Mouse (Mus musculus) heart, postnatal 0 days (tissue): ENCODE measurements at regions not wholly inside any gene's neighbourhood (a gene's known extent, or its start where the extent isn't known, plus 50 kb on each side); places are given as distances from the start of the nearest gene placed in this dataset.

ENCODE experiments used
- ATAC-seq: fragments of 200-750 bp; cut with Nextera tagmentation; 2 replicates; pipeline ENCODE4 v1.8.0; 2017; ENCODE audit warnings: low read depth, moderate number of reproducible peaks, moderate library complexity; ENCODE audit not compliant: insufficient read depth
- DNase-seq: peaks from one replicate; pipeline ENCODE4 v3.0.0-alpha.2; 2016; ENCODE audit warnings: low spot score
- H3K27ac ChIP-seq: fragments of 300-500 bp; sonication (generic); 2 replicates; pipeline ENCODE4 v1.5.1; 2014; ENCODE audit warnings: low read depth, mild to moderate bottlenecking
- H3K27me3 ChIP-seq: fragments of 300-500 bp; sonication (generic); 2 replicates; pipeline ENCODE4 v1.6.1; 2014; ENCODE audit warnings: low read length, mixed read lengths; ENCODE audit not compliant: control insufficient read depth, insufficient read depth
- H3K36me3 ChIP-seq: fragments of 300-500 bp; sonication (generic); replicated peaks from 2 replicates; pipeline ENCODE4 v1.6.1; 2014; ENCODE audit warnings: low read length, mixed read lengths; ENCODE audit not compliant: control insufficient read depth, insufficient read depth
- H3K4me1 ChIP-seq: fragments of 300-500 bp; sonication (generic); 2 replicates; pipeline ENCODE4 v1.6.1; 2014; ENCODE audit warnings: antibody characterized with exemption; ENCODE audit not compliant: control insufficient read depth, insufficient read depth
- H3K4me2 ChIP-seq: fragments of 300-500 bp; sonication (generic); 2 replicates; pipeline ENCODE4 v1.6.1; 2014; ENCODE audit warnings: low read depth, mild to moderate bottlenecking, low read length, moderate library complexity
- H3K4me3 ChIP-seq: fragments of 300-500 bp; sonication (generic); 2 replicates; pipeline ENCODE4 v1.5.1; 2014; ENCODE audit warnings: low read depth, low read length
- H3K9ac ChIP-seq: fragments of 300-500 bp; sonication (generic); replicated peaks from 2 replicates; pipeline ENCODE4 v1.6.1; 2014; ENCODE audit warnings: low read depth, low read length, mixed read lengths
- H3K9me3 ChIP-seq: fragments of 300-500 bp; sonication (generic); replicated peaks from 2 replicates; pipeline ENCODE4 v1.6.1; 2016; ENCODE audit warnings: low read length; ENCODE audit not compliant: control insufficient read depth
- CTCF ChIP-seq: IDR thresholded peaks from 2 replicates; pipeline ENCODE4 v1.5.1; 2016; ENCODE audit warnings: antibody characterized with exemption, control low read depth, low read depth
- EP300 ChIP-seq: IDR thresholded peaks from 2 replicates; pipeline ENCODE4 v1.6.1; 2016; ENCODE audit warnings: antibody characterized with exemption, low read depth
- WGBS: fragments of 180-500 bp; shearing (Covaris S2); extraction: QIAGEN DNeasy Blood & Tissue Kit; methylation state at CpG from one replicate; pipeline ENCODE4 v1.1.7; 2014; 5-methylcytosine and 5-hydroxymethylcytosine counted together

DNA sequence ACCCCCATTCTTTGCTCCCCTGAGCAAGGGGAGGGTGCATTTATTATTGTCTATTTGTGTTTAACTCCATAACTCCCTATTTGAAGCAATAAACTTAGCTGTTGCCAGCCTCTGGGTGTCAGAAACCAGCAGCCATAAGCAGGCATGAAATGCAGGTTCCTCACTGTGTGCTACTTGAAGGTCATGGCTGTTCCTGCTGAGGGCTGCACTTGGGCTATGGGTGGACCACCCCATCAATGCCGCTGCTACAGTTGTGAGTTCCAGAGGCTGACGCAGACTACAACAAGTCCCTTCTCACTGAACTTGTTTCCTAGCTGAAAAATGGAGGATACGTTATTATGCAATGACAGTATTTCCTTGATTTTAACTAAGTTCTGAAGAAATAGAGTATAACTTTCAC lies 86.7 kb upstream of the N4bp1 start:
- no peak overlapping the region for H3K4me3 ChIP-seq
- ATAC-seq (no peak), DNase-seq (no peak)
- TF ChIP-seq EP300 (no peak), CTCF (no peak)
- no peak overlapping the region for H3K9ac ChIP-seq
- no peaks in the 10 kb centered on the region for H3K36me3 ChIP-seq
- H3K4me2 ChIP-seq, result no peak overlapping the region
- no peak overlapping the region for H3K27ac ChIP-seq
- H3K9me3 ChIP-seq, result 0 out of 2 replicates have a peak, but pooled peaks cover 4% of the 10 kb centered on the region
- H3K4me1 ChIP-seq, result no peaks in the 10 kb centered on the region
- 88% methylated on average over 3 of the region's 3 CpGs for WGBS
- H3K27me3 ChIP-seq, result no peaks in the 10 kb centered on the region

DNA sequence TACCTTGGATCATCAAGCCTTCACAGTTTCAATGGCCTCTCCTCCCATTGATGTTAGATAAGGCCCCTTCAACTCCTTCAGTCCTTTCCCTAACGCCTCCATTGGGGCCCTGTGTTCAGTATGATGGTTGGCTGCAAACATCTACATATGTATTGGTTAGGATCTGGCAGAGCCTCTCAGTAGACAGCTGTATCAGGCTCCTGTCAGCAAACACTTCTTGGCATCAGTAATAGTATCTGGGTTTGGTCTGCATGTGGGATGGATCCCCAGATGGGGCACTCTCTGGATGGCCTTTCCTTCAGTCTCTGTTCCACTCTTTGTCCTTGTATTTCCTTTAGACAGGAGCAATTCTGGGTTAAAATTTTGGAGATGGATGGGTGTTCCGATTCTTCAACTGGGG lies 84.0 kb upstream of the N4bp1 start:
- Histone ChIP-seq H3K4me1 (no peaks in the 10 kb centered on the region), H3K4me2 (no peak overlapping the region), H3K36me3 (no peaks in the 10 kb centered on the region), H3K9ac (no peak overlapping the region), H3K27me3 (no peaks in the 10 kb centered on the region), H3K27ac (no peak overlapping the region), H3K9me3 (0 out of 2 replicates have a peak, but pooled peaks cover 4% of the 10 kb centered on the region), H3K4me3 (no peak overlapping the region)
- WGBS, result 88% methylated on average over 2 of the region's 2 CpGs
- TF ChIP-seq EP300 (no peak), CTCF (no peak)
- no peak for ATAC-seq
- no peak for DNase-seq

DNA sequence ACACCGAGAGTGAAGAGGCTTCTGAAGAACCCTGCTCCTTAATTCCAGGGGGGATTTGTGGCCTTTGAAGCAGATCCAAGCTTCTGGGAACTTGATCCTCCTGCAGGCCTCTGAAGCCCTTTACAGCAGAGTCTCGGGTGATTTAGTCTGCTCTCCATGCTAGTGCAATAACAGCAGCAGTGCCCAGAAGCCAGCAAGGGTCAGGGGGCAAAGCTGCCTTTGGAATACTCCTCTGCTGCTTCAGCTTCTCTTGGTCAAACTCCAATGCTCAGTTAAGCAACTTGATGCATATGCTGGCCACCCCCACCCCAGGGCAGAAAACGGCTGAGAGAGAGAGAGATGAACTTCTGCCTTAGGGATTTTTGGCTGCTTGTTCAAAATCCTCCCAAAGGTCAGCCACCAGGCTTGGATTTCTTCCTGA lies 82.8 kb upstream of the N4bp1 start:
- Histone ChIP-seq H3K36me3 (no peaks in the 10 kb centered on the region), H3K9ac (no peak overlapping the region), H3K27me3 (no peaks in the 10 kb centered on the region), H3K27ac (no peak overlapping the region), H3K4me3 (no peak overlapping the region), H3K4me1 (no peaks in the 10 kb centered on the region), H3K9me3 (0 out of 2 replicates have a peak, but pooled peaks cover 4% of the 10 kb centered on the region), H3K4me2 (no peak overlapping the region)
- DNase-seq (no peak), ATAC-seq (no peak)
- WGBS, result 34% methylated on average over 3 of the region's 3 CpGs
- TF ChIP-seq EP300 (no peak), CTCF (no peak)

DNA sequence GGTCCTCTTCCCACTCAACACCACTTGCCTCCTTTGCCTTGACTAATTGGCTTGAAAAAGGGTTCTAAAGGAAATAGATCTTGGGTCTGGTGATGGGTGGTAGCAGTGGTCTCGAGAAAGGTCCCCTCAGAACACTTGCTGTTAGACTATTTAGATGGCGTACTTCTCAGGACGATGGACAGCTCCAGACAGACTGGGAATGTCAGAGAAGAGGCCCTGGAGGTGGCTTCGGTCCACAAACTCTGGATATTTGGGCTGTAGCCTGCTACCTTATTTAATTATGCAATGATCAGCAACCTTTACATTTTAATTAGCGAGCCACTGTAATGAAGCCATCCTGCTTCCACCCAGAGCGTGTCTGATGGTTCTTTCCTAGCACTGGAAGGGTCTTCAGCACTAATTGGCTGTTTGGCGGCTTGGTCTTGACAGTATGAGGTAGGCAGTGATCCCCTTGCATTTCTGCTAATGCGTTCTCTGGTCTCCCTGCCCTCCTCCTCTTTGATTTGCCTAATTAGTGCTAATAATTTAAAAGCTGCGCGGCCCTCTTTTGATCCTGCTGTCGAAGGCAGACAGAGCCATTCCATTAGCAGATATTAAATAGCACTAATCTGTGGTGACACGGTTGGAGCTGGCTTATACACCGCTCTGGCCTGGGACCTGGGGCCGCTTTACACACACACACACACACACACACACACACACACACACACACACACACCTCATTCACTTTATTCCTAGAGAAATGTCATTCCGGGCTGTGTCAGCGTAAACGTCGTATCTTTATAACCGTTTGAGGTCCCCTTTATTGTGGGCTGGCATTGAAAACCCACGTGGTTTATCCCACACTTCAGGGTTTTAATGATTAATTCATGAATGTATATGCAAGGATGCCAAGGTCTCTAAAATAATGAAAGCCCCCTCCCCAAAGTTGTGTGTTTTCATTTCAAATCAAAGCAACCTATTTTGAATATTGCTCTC lies 76.4 kb upstream of the N4bp1 start:
- Histone ChIP-seq H3K27ac (no peak overlapping the region), H3K9ac (no peak overlapping the region), H3K27me3 (no peaks in the 10 kb centered on the region), H3K4me2 (no peak overlapping the region), H3K36me3 (no peaks in the 10 kb centered on the region), H3K9me3 (no peaks in the 10 kb centered on the region), H3K4me3 (no peak overlapping the region), H3K4me1 (no peaks in the 10 kb centered on the region)
- ATAC-seq (no peak), DNase-seq (no peak)
- TF ChIP-seq CTCF (no peak), EP300 (no peak)
- WGBS, result 66% methylated on average over 20 of the region's 20 CpGs
